In genomic region chr1:71887809-71888208, GRCm38 (mm10) we compare ENCODE assay signal across 17 mouse cellular contexts.
DNase-seq lines count a peak whose midpoint lies in the region; ATAC-seq and TF ChIP-seq lines count a peak whose summit lies in the region.
"Had no signal": no experiment of that assay in that cellular context is flagged by ENCODE, and none has a peak within 500 bp of the region (broad histone marks: within the 10 kb centered on the region; RNA-seq: fewer than 3 reads in every experiment).

No protein-coding gene starts in this region.

- 0 out of 2 replicates have a peak overlapping the region, but pooled peaks have one; percentile 22 for H3K27ac ChIP-seq in kidney, embryonic 15.5 days
- H3K27ac ChIP-seq in embryonic fibroblast, embryonic 13.5 days (ENCODE audit: insufficient read depth, low read length): peak overlapping the region; percentile 29; the same call in 1 of the 2 replicates
- H3K27ac ChIP-seq: hindbrain, embryonic 10.5 days; limb, embryonic 15.5 days; stomach, embryonic 15.5 days had no signal

- H3K9me3 ChIP-seq in kidney, embryonic 15.5 days (replicated peaks): no peaks in the 10 kb centered on the region
- H3K9me3 ChIP-seq: heart, embryonic 12.5 days; hindbrain, embryonic 10.5 days; limb, embryonic 15.5 days; stomach, embryonic 15.5 days had no signal

- H3K27me3 ChIP-seq in kidney, embryonic 15.5 days: no peaks in the 10 kb centered on the region
- H3K27me3 ChIP-seq: heart, embryonic 12.5 days; limb, embryonic 15.5 days; stomach, embryonic 15.5 days had no signal

- TF ChIP-seq POLR2A in embryonic fibroblast, embryonic 13.5 days (IDR thresholded peaks at IDR 0.05; ENCODE audit: low read depth, low read length): no peak

- H3K4me1 ChIP-seq in kidney, embryonic 15.5 days: peaks cover 12% of the 10 kb centered on the region
- H3K4me1 ChIP-seq in embryonic fibroblast, embryonic 13.5 days (ENCODE audit: control insufficient read depth, insufficient read depth, low read length): 0 out of 2 replicates have a peak, but pooled peaks cover 3% of the 10 kb centered on the region
- H3K4me1 ChIP-seq: limb, embryonic 15.5 days; stomach, embryonic 15.5 days had no signal

- no peak for ATAC-seq in kidney, embryonic 15.5 days (replicated peaks; ENCODE audit: low FRiP score)
- ATAC-seq: midbrain, embryonic 16.5 days had no signal

- WGBS in kidney, embryonic 15.5 days: 73% methylated on average over 3 of the region's 3 CpGs

- DNase-seq in kidney, adult 9 months: no peak
- peak; percentile 28 for DNase-seq in liver
- peak; percentile 58 for DNase-seq in skeletal muscle tissue, adult 2 months (ENCODE audit: low read depth, low spot score)
- DNase-seq in frontal cortex, adult 2 months (ENCODE audit: extremely low spot score in 1 of 2, low spot score in 1 of 2): no peak
- DNase-seq in spleen, postnatal 14 days (ENCODE audit: low spot score in 2 of 2): no peak
- DNase-seq: cerebellum, adult 11-12 months; layer of hippocampus, postnatal 36 days; right cerebral cortex, postnatal 4 days; thymus, postnatal 36 days had no signal

- H3K9ac ChIP-seq in kidney, embryonic 15.5 days: no peak overlapping the region
- H3K9ac ChIP-seq: heart, embryonic 12.5 days; limb, embryonic 15.5 days; stomach, embryonic 15.5 days had no signal

- no peak overlapping the region for H3K4me2 ChIP-seq in kidney, embryonic 15.5 days
- H3K4me2 ChIP-seq: heart, embryonic 12.5 days; limb, embryonic 15.5 days; stomach, embryonic 15.5 days had no signal

- H3K4me3 ChIP-seq in kidney, embryonic 15.5 days (replicated peaks): no peak overlapping the region
- H3K4me3 ChIP-seq in embryonic fibroblast, embryonic 13.5 days (ENCODE audit: insufficient read depth, low read length): no peak overlapping the region
- H3K4me3 ChIP-seq: erythroblast, embryonic 14.5 days; heart, embryonic 12.5 days; hindbrain, embryonic 10.5 days; limb, embryonic 15.5 days; stomach, embryonic 15.5 days had no signal

- no peaks in the 10 kb centered on the region for H3K36me3 ChIP-seq in kidney, embryonic 15.5 days
- H3K36me3 ChIP-seq: heart, embryonic 12.5 days; hindbrain, embryonic 10.5 days; limb, embryonic 15.5 days; stomach, embryonic 15.5 days had no signal

- TF ChIP-seq CTCF in embryonic fibroblast, embryonic 13.5 days (IDR thresholded peaks at IDR 0.05; ENCODE audit: borderline replicate concordance, insufficient read depth, low read length): no peak

Comparison
In these comparisons a context has a peak if more than half of its experiments do, and no peak if none do; other contexts are left out.
1. DNase-seq: peak in liver (single experiment) and skeletal muscle tissue, adult 2 months (single experiment); none in kidney, adult 9 months (single experiment), frontal cortex, adult 2 months (0 of 2) and spleen, postnatal 14 days (0 of 2).